Mouse (Mus musculus) kidney, adult 11 months (tissue): ENCODE measurements at regions not wholly inside any gene's neighbourhood (a gene's known extent, or its start where the extent isn't known, plus 50 kb on each side); places are given as distances from the start of the nearest gene placed in this dataset.

ENCODE experiments used
- DNase-seq: peaks from one replicate; pipeline ENCODE4 v3.0.0; 2022

- no peak for DNase-seq
These were observed 231.2 kb upstream of the Htr2a start for GRCm38 (mm10) chr14:74409441-74409840.

GRCm38 (mm10) chr14:74428226-74428625 lies 212.4 kb upstream of the Htr2a start:
- DNase-seq = peak; percentile 2

GRCm38 (mm10) chr14:74464027-74464682 lies 176.5 kb upstream of the Htr2a start:
- peak; percentile 21 for DNase-seq

GRCm38 (mm10) chr14:74495504-74495903 lies 145.1 kb upstream of the Htr2a start:
- DNase-seq = no peak

GRCm38 (mm10) chr14:74511521-74511920 lies 129.1 kb upstream of the Htr2a start:
- peak; percentile 16 for DNase-seq

- no peak for DNase-seq
These were observed 124.2 kb upstream of the Htr2a start for GRCm38 (mm10) chr14:74516451-74516850.

GRCm38 (mm10) chr14:74519531-74519930 lies 121.1 kb upstream of the Htr2a start:
- DNase-seq = no peak

GRCm38 (mm10) chr14:74521669-74522068 lies 119.0 kb upstream of the Htr2a start:
- no peak for DNase-seq

GRCm38 (mm10) chr14:74527246-74527645 lies 113.4 kb upstream of the Htr2a start:
- DNase-seq = no peak

GRCm38 (mm10) chr14:74529368-74529951 lies 111.2 kb upstream of the Htr2a start:
- no peak for DNase-seq

GRCm38 (mm10) chr14:74538187-74538586 lies 102.5 kb upstream of the Htr2a start:
- DNase-seq = no peak

GRCm38 (mm10) chr14:74544028-74544427 lies 96.6 kb upstream of the Htr2a start:
- no peak for DNase-seq

- DNase-seq = no peak
These were observed 89.5 kb upstream of the Htr2a start for GRCm38 (mm10) chr14:74551091-74551490.

GRCm38 (mm10) chr14:74553636-74554035 lies 87.0 kb upstream of the Htr2a start:
- DNase-seq = peak; percentile 9

GRCm38 (mm10) chr14:74558359-74558758 lies 82.3 kb upstream of the Htr2a start:
- DNase-seq = no peak
